ENCODE assay signal across 18 mouse cellular contexts in genomic region chr5:119356051-119356450, GRCm38 (mm10).
"Had no signal": no experiment of that assay in that cellular context is flagged by ENCODE, and none has a peak within 500 bp of the region (broad histone marks: within the 10 kb centered on the region; RNA-seq: fewer than 3 reads in every experiment).

No protein-coding gene starts in this region.

- ATAC-seq: midbrain, embryonic 16.5 days had no signal

- H3K4me1 ChIP-seq: midbrain, embryonic 10.5 days; midbrain, embryonic 12.5 days; neural tube, embryonic 13.5 days; neural tube, embryonic 15.5 days had no signal

- H3K27me3 ChIP-seq: midbrain, embryonic 12.5 days; neural tube, embryonic 13.5 days; neural tube, embryonic 15.5 days had no signal

- H3K27ac ChIP-seq: midbrain, embryonic 10.5 days; midbrain, embryonic 12.5 days; neural tube, embryonic 13.5 days; neural tube, embryonic 15.5 days had no signal

- H3K36me3 ChIP-seq: midbrain, embryonic 10.5 days; midbrain, embryonic 12.5 days; neural tube, embryonic 13.5 days; neural tube, embryonic 15.5 days had no signal

- DNase-seq: lung, embryonic 14.5 days; lung, postnatal 10 days; lung, postnatal 4 days; midbrain, embryonic 14.5 days; retina, postnatal 1 day; right cerebral cortex, adult 18-20 months; right cerebral cortex, postnatal 25 days; right cerebral cortex, postnatal 4 days; spleen, adult 18-20 months; thymus, adult 18-20 months; thymus, postnatal 14 days; thymus, postnatal 36 days had no signal

- H3K9ac ChIP-seq: lung, embryonic 14.5 days; midbrain, embryonic 12.5 days; neural tube, embryonic 13.5 days; neural tube, embryonic 15.5 days had no signal

- H3K4me3 ChIP-seq: midbrain, embryonic 10.5 days; midbrain, embryonic 12.5 days; myocyte; neural tube, embryonic 13.5 days; neural tube, embryonic 15.5 days had no signal

- H3K4me2 ChIP-seq: lung, embryonic 14.5 days; midbrain, embryonic 12.5 days; neural tube, embryonic 13.5 days; neural tube, embryonic 15.5 days had no signal

- H3K9me3 ChIP-seq: midbrain, embryonic 10.5 days; midbrain, embryonic 12.5 days; neural tube, embryonic 13.5 days; neural tube, embryonic 15.5 days had no signal
